Mouse (Mus musculus): ENCODE measurements around the gene Il17d. TPM values are rescaled to one million over a fixed set of nuclear protein-coding genes. Genes with fewer than 3 reads are reported as not detected.
A peak's percentile ranks its signal among the peaks of the same experiment; 100 is the strongest.

The Il17d gene
- total RNA-seq, 2 experiments from 2014 or later = 16.1 to 18.9 TPM

- no peak for DNase-seq (ENCODE audit: low spot score in 2 of 2)
Observed at GRCm38 (mm10) chr14:57534961-57535360, 10.4 kb downstream of the Il17d start.

GRCm38 (mm10) chr14:57535646-57536045 is 11.1 kb downstream of the Il17d start:
- DNase-seq (ENCODE audit: low spot score in 2 of 2) = no peak

GRCm38 (mm10) chr14:57536820-57537219 is 12.2 kb downstream of the Il17d start:
- no peak for DNase-seq (ENCODE audit: low spot score in 2 of 2)

- DNase-seq (ENCODE audit: low spot score in 2 of 2) = no peak
Observed at GRCm38 (mm10) chr14:57537261-57538015, 12.9 kb downstream of the Il17d start.

- peak in 1 of 2 experiments; percentile 48 for DNase-seq (ENCODE audit: low spot score in 2 of 2)
Observed at GRCm38 (mm10) chr14:57540683-57541082, 16.1 kb downstream of the Il17d start.

- DNase-seq (ENCODE audit: low spot score in 2 of 2) = no peak
Observed at GRCm38 (mm10) chr14:57542231-57542630, 17.7 kb downstream of the Il17d start.

- no peak for DNase-seq (ENCODE audit: low spot score in 2 of 2)
Observed at GRCm38 (mm10) chr14:57543420-57544039, 19.0 kb downstream of the Il17d start.

- DNase-seq (ENCODE audit: low spot score in 2 of 2) = no peak
Observed at GRCm38 (mm10) chr14:57545526-57545925, 20.9 kb downstream of the Il17d start.

GRCm38 (mm10) chr14:57546131-57546530 is 21.6 kb downstream of the Il17d start:
- no peak for DNase-seq (ENCODE audit: low spot score in 2 of 2)

- no peak for DNase-seq (ENCODE audit: low spot score in 2 of 2)
Observed at GRCm38 (mm10) chr14:57546557-57547021, 22.0 kb downstream of the Il17d start.

GRCm38 (mm10) chr14:57547062-57547461 is 22.5 kb downstream of the Il17d start:
- DNase-seq (ENCODE audit: low spot score in 2 of 2) = no peak

GRCm38 (mm10) chr14:57552945-57553344 is 28.4 kb downstream of the Il17d start:
- no peak for DNase-seq (ENCODE audit: low spot score in 2 of 2)

GRCm38 (mm10) chr14:57554434-57554833 is 29.9 kb downstream of the Il17d start:
- DNase-seq (ENCODE audit: low spot score in 2 of 2) = no peak

GRCm38 (mm10) chr14:57555471-57556070 is 31.0 kb downstream of the Il17d start:
- DNase-seq (ENCODE audit: low spot score in 2 of 2) = no peak

GRCm38 (mm10) chr14:57556922-57557321 is 32.3 kb downstream of the Il17d start:
- no peak for DNase-seq (ENCODE audit: low spot score in 2 of 2)

- no peak for DNase-seq (ENCODE audit: low spot score in 2 of 2)
Observed at GRCm38 (mm10) chr14:57565626-57566025, 41.0 kb downstream of the Il17d start.

GRCm38 (mm10) chr14:57571155-57572133 is 46.9 kb downstream of the Il17d start, which contains the start of gene Eef1akmt1:
Gene Eef1akmt1, minus strand, starts transcription at chr14:57571612.
- DNase-seq (ENCODE audit: low spot score in 2 of 2) = peak; percentile 98

- no peak for DNase-seq (ENCODE audit: low spot score in 2 of 2)
Observed at GRCm38 (mm10) chr14:57574792-57575587, 50.4 kb downstream of the Il17d start.

- DNase-seq (ENCODE audit: low spot score in 2 of 2) = no peak
Observed at GRCm38 (mm10) chr14:57576364-57577060, 51.9 kb downstream of the Il17d start.

Measured in left cerebral cortex, adult 18-20 months (tissue).